Mouse (Mus musculus): ENCODE data around the gene Bnip3. TPM values are rescaled to one million over a fixed set of nuclear protein-coding genes. Genes with fewer than 3 reads are reported as not detected.
A peak's percentile ranks its signal among the peaks of the same experiment; 100 is the strongest.

The Bnip3 gene
- polyA plus RNA-seq, 1 experiment = 8.8 TPM

GRCm38 (mm10) chr7:138845111-138845510, 64.2 kb downstream of the Bnip3 start:
- Histone ChIP-seq H3K4me3 (ENCODE audit: control insufficient read depth, low read depth, low read length) (no peak overlapping the region), H3K27ac (ENCODE audit: control insufficient read depth, insufficient read depth, low read depth, low read length) (peak overlapping the region; percentile 3; the same call in 1 of the 2 replicates), H3K27me3 (ENCODE audit: control insufficient read depth, insufficient read depth, low read length) (no peaks in the 10 kb centered on the region), H3K36me3 (ENCODE audit: control insufficient read depth, insufficient read depth, low read length) (peaks cover 1% of the 10 kb centered on the region; the same call in 1 of the 2 replicates), H3K4me1 (ENCODE audit: control insufficient read depth, insufficient read depth, low read length) (peaks cover 9% of the 10 kb centered on the region)
- TF ChIP-seq POLR2A (IDR thresholded peaks at IDR 0.05; ENCODE audit: control insufficient read depth, low read depth, low read length) (no peak), CTCF (IDR thresholded peaks at IDR 0.05; ENCODE audit: control insufficient read depth, insufficient read depth, insufficient replicate concordance, low read depth, low read length) (no peak)

- TF ChIP-seq POLR2A (IDR thresholded peaks at IDR 0.05; ENCODE audit: control insufficient read depth, low read depth, low read length) (no peak), CTCF (IDR thresholded peaks at IDR 0.05; ENCODE audit: control insufficient read depth, insufficient read depth, insufficient replicate concordance, low read depth, low read length) (no peak)
- Histone ChIP-seq H3K4me3 (ENCODE audit: control insufficient read depth, low read depth, low read length) (no peak overlapping the region), H3K4me1 (ENCODE audit: control insufficient read depth, insufficient read depth, low read length) (peaks cover 9% of the 10 kb centered on the region), H3K27me3 (ENCODE audit: control insufficient read depth, insufficient read depth, low read length) (no peaks in the 10 kb centered on the region), H3K36me3 (ENCODE audit: control insufficient read depth, insufficient read depth, low read length) (peaks cover 1% of the 10 kb centered on the region; the same call in 1 of the 2 replicates), H3K27ac (ENCODE audit: control insufficient read depth, insufficient read depth, low read depth, low read length) (no peak overlapping the region)
Observed at GRCm38 (mm10) chr7:138843421-138843820, 65.9 kb downstream of the Bnip3 start.

GRCm38 (mm10) chr7:138841436-138842151, 67.7 kb downstream of the Bnip3 start:
- no peak overlapping the region for H3K27ac ChIP-seq (ENCODE audit: control insufficient read depth, insufficient read depth, low read depth, low read length)
- TF ChIP-seq POLR2A (IDR thresholded peaks at IDR 0.05; ENCODE audit: control insufficient read depth, low read depth, low read length) (no peak), CTCF (IDR thresholded peaks at IDR 0.05; ENCODE audit: control insufficient read depth, insufficient read depth, insufficient replicate concordance, low read depth, low read length) (no peak)
- no peak overlapping the region for H3K4me3 ChIP-seq (ENCODE audit: control insufficient read depth, low read depth, low read length)
- no peaks in the 10 kb centered on the region; the same call in 1 of the 2 replicates for H3K36me3 ChIP-seq (ENCODE audit: control insufficient read depth, insufficient read depth, low read length)
- peaks cover 5% of the 10 kb centered on the region; the same call in 1 of the 2 replicates for H3K4me1 ChIP-seq (ENCODE audit: control insufficient read depth, insufficient read depth, low read length)
- H3K27me3 ChIP-seq (ENCODE audit: control insufficient read depth, insufficient read depth, low read length) = no peaks in the 10 kb centered on the region

Other genes with a start within 250 kb of the Bnip3 start
- gene Ppp2r2d, start 63.4 kb downstream of the Bnip3 start, polyA plus RNA-seq (2012; rRNA removed) = 109 and 119 TPM in 2 replicates
- gene Mapk1ip1, start 63.2 kb downstream of the Bnip3 start, polyA plus RNA-seq (2012; rRNA removed) = 24.5 and 28.5 TPM in 2 replicates
- gene Jakmip3, start 31.2 kb upstream of the Bnip3 start, polyA plus RNA-seq (2012; rRNA removed) = 3.3 and 3.6 TPM in 2 replicates
- 13.1 and 13.6 TPM in 2 replicates for gene Dpysl4, start 176.5 kb upstream of the Bnip3 start, polyA plus RNA-seq (2012; rRNA removed)

Measured in testis, adult 2 months (tissue).